Mouse (Mus musculus): ENCODE data around the gene Odf3l1. TPM values are rescaled to one million over a fixed set of nuclear protein-coding genes. Genes with fewer than 3 reads are reported as not detected.

Gene Odf3l1
- polyA plus RNA-seq, 1 experiment from 2014 or later, result 0.17 TPM

GRCm38 (mm10) chr9:56881539-56882082 is 17.1 kb upstream of the Odf3l1 start:
- H3K4me1 ChIP-seq, result peaks cover 50% of the 10 kb centered on the region
- 80% methylated on average over 3 of the region's 3 CpGs for WGBS
- no peaks in the 10 kb centered on the region for H3K27me3 ChIP-seq
- 0 out of 2 replicates have a peak overlapping the region, but pooled peaks have one; percentile 9 for H3K27ac ChIP-seq
- no peak overlapping the region for H3K9ac ChIP-seq
- H3K9me3 ChIP-seq (replicated peaks), result no peaks in the 10 kb centered on the region
- H3K36me3 ChIP-seq, result peaks cover 22% of the 10 kb centered on the region
- ATAC-seq (replicated peaks; ENCODE audit: low FRiP score), result no peak
- H3K4me3 ChIP-seq (replicated peaks), result no peak overlapping the region
- no peak overlapping the region for H3K4me2 ChIP-seq

- Histone ChIP-seq H3K9ac (no peak overlapping the region), H3K36me3 (peaks cover 16% of the 10 kb centered on the region), H3K9me3 (replicated peaks) (no peaks in the 10 kb centered on the region), H3K27ac (peak overlapping the region; percentile 41; the same call in 1 of the 2 replicates), H3K4me1 (peaks cover 58% of the 10 kb centered on the region), H3K27me3 (no peaks in the 10 kb centered on the region), H3K4me3 (replicated peaks) (no peak overlapping the region), H3K4me2 (no peak overlapping the region)
- WGBS, result 44% methylated on average over 9 of the region's 9 CpGs
- ATAC-seq (replicated peaks; ENCODE audit: low FRiP score), result no peak
Measured at GRCm38 (mm10) chr9:56880790-56881189, 16.3 kb upstream of the Odf3l1 start.

GRCm38 (mm10) chr9:56877284-56877683 is 12.8 kb upstream of the Odf3l1 start:
- Histone ChIP-seq H3K4me3 (replicated peaks) (no peak overlapping the region), H3K9ac (no peak overlapping the region), H3K27ac (no peak overlapping the region), H3K4me1 (peaks cover 74% of the 10 kb centered on the region), H3K4me2 (no peak overlapping the region), H3K36me3 (0 out of 2 replicates have a peak, but pooled peaks cover 5% of the 10 kb centered on the region), H3K27me3 (no peaks in the 10 kb centered on the region), H3K9me3 (replicated peaks) (no peaks in the 10 kb centered on the region)
- no peak for ATAC-seq (replicated peaks; ENCODE audit: low FRiP score)
- 79% methylated on average over 5 of the region's 5 CpGs for WGBS

- Histone ChIP-seq H3K9me3 (replicated peaks) (no peaks in the 10 kb centered on the region), H3K36me3 (0 out of 2 replicates have a peak, but pooled peaks cover 5% of the 10 kb centered on the region), H3K27me3 (no peaks in the 10 kb centered on the region), H3K4me2 (no peak overlapping the region), H3K27ac (no peak overlapping the region), H3K4me1 (peaks cover 74% of the 10 kb centered on the region), H3K9ac (no peak overlapping the region), H3K4me3 (replicated peaks) (no peak overlapping the region)
- 31% methylated on average over 9 of the region's 9 CpGs for WGBS
- peak; percentile 38; the same call in 1 of the 2 replicates for ATAC-seq (replicated peaks; ENCODE audit: low FRiP score)
Measured at GRCm38 (mm10) chr9:56876784-56877183, 12.3 kb upstream of the Odf3l1 start.

GRCm38 (mm10) chr9:56873097-56873496 is 8.6 kb upstream of the Odf3l1 start:
- 84% methylated on average over 1 of the region's 1 CpGs for WGBS
- peak overlapping the region; percentile 86 for H3K27ac ChIP-seq

GRCm38 (mm10) chr9:56872105-56872903 is 7.8 kb upstream of the Odf3l1 start:
- WGBS, result 82% methylated on average over 5 of the region's 5 CpGs
- H3K9ac ChIP-seq, result no peak overlapping the region
- no peak overlapping the region for H3K4me2 ChIP-seq
- peak overlapping the region; percentile 86 for H3K27ac ChIP-seq
- no peak overlapping the region for H3K4me3 ChIP-seq (replicated peaks)
- 0 out of 2 replicates have a peak, but pooled peaks cover 5% of the 10 kb centered on the region for H3K36me3 ChIP-seq
- no peak for ATAC-seq (replicated peaks; ENCODE audit: low FRiP score)
- peaks cover 95% of the 10 kb centered on the region for H3K4me1 ChIP-seq
- H3K27me3 ChIP-seq, result no peaks in the 10 kb centered on the region
- H3K9me3 ChIP-seq (replicated peaks), result no peaks in the 10 kb centered on the region

More at GRCm38 (mm10) chr9:56873097-56873496, 8.6 kb upstream of the Odf3l1 start:
- no peak overlapping the region for H3K9ac ChIP-seq
- no peak for ATAC-seq (replicated peaks; ENCODE audit: low FRiP score)
- H3K4me1 ChIP-seq, result peaks cover 88% of the 10 kb centered on the region
- H3K4me3 ChIP-seq (replicated peaks), result no peak overlapping the region
- 0 out of 2 replicates have a peak, but pooled peaks cover 5% of the 10 kb centered on the region for H3K36me3 ChIP-seq
- no peaks in the 10 kb centered on the region for H3K9me3 ChIP-seq (replicated peaks)
- H3K27me3 ChIP-seq, result no peaks in the 10 kb centered on the region
- H3K4me2 ChIP-seq, result no peak overlapping the region

GRCm38 (mm10) chr9:56871191-56871590 is 6.7 kb upstream of the Odf3l1 start:
- Histone ChIP-seq H3K9me3 (replicated peaks) (no peaks in the 10 kb centered on the region), H3K4me1 (peaks cover 95% of the 10 kb centered on the region), H3K9ac (no peak overlapping the region), H3K27ac (peak overlapping the region; percentile 86), H3K27me3 (no peaks in the 10 kb centered on the region), H3K4me3 (replicated peaks) (no peak overlapping the region), H3K4me2 (peak overlapping the region; percentile 30), H3K36me3 (0 out of 2 replicates have a peak, but pooled peaks cover 5% of the 10 kb centered on the region)
- ATAC-seq (replicated peaks; ENCODE audit: low FRiP score), result peak; percentile 50
- 10% methylated on average over 5 of the region's 5 CpGs for WGBS

GRCm38 (mm10) chr9:56870778-56871177 is 6.3 kb upstream of the Odf3l1 start:
- Histone ChIP-seq H3K4me1 (peaks cover 96% of the 10 kb centered on the region), H3K27me3 (no peaks in the 10 kb centered on the region), H3K36me3 (0 out of 2 replicates have a peak, but pooled peaks cover 3% of the 10 kb centered on the region), H3K9me3 (replicated peaks) (no peaks in the 10 kb centered on the region), H3K4me3 (replicated peaks) (no peak overlapping the region), H3K27ac (peak overlapping the region; percentile 86), H3K9ac (no peak overlapping the region), H3K4me2 (peak overlapping the region; percentile 30)
- ATAC-seq (replicated peaks; ENCODE audit: low FRiP score), result peak; percentile 49
- 13% methylated on average over 10 of the region's 10 CpGs for WGBS

- 62% methylated on average over 13 of the region's 13 CpGs for WGBS
- Histone ChIP-seq H3K36me3 (no peaks in the 10 kb centered on the region), H3K9me3 (replicated peaks) (no peaks in the 10 kb centered on the region), H3K9ac (no peak overlapping the region), H3K27ac (peak overlapping the region; percentile 86), H3K27me3 (no peaks in the 10 kb centered on the region), H3K4me1 (peaks cover 100% of the 10 kb centered on the region), H3K4me3 (replicated peaks) (no peak overlapping the region), H3K4me2 (0 out of 2 replicates have a peak overlapping the region, but pooled peaks have one; percentile 30)
- ATAC-seq (replicated peaks; ENCODE audit: low FRiP score), result no peak
Measured at GRCm38 (mm10) chr9:56869552-56869951, 5.1 kb upstream of the Odf3l1 start.

- Histone ChIP-seq H3K4me2 (peak overlapping the region; percentile 75), H3K4me3 (replicated peaks) (0 out of 2 replicates have a peak overlapping the region, but pooled peaks have one; percentile 53), H3K4me1 (peaks cover 100% of the 10 kb centered on the region), H3K36me3 (no peaks in the 10 kb centered on the region), H3K9ac (no peak overlapping the region), H3K27ac (peak overlapping the region; percentile 56), H3K27me3 (no peaks in the 10 kb centered on the region), H3K9me3 (replicated peaks) (no peaks in the 10 kb centered on the region)
- no peak for ATAC-seq (replicated peaks; ENCODE audit: low FRiP score)
- WGBS, result 35% methylated on average over 6 of the region's 6 CpGs
Measured at GRCm38 (mm10) chr9:56868292-56868691, 3.8 kb upstream of the Odf3l1 start.

- H3K27me3 ChIP-seq, result no peaks in the 10 kb centered on the region
- no peak for ATAC-seq (replicated peaks; ENCODE audit: low FRiP score)
- no peaks in the 10 kb centered on the region for H3K9me3 ChIP-seq (replicated peaks)
- H3K4me1 ChIP-seq, result peaks cover 89% of the 10 kb centered on the region
- H3K4me2 ChIP-seq, result peak overlapping the region; percentile 75
- no peaks in the 10 kb centered on the region for H3K36me3 ChIP-seq
- peak overlapping the region; percentile 53 for H3K4me3 ChIP-seq (replicated peaks)
- H3K27ac ChIP-seq, result peak overlapping the region; percentile 56
- WGBS, result 69% methylated on average over 5 of the region's 5 CpGs
- 0 out of 2 replicates have a peak overlapping the region, but pooled peaks have one; percentile 58 for H3K9ac ChIP-seq
Measured at GRCm38 (mm10) chr9:56866430-56866829, 2.0 kb upstream of the Odf3l1 start.
